Mouse (Mus musculus): Measurements from ENCODE around the gene Pus3. TPM values are rescaled to one million over a fixed set of nuclear protein-coding genes. Genes with fewer than 3 reads are reported as not detected.

Gene Pus3
- polyA plus RNA-seq, 1 experiment = 0.04 TPM

DNA sequence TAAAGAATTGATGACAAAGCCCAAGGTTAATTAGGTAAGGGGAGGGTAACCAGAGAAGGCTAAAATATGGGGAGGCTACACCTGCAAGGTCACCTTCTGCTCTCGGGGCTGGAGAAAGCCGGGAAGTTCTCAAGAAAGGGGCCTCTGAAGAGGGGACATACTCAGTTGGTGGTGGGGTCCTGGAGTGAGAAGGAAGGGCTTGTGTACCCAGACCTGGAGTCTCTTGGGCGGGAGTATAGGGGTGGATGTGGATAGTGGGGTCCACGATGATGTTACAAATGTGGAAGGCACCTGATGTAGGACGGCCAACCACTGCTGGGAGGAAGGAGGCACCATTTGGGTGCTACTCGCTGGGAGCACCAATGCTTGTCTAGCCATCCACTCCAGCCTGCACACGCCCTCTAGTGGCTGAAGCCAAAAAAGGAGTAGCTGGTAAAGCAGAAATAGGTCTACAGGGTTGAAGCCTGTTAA lies 34.4 kb upstream of the Pus3 start:
- H3K9me3 ChIP-seq (ENCODE audit: control insufficient read depth, low read length) = no peaks in the 10 kb centered on the region
- no peak for TF ChIP-seq GATA1 (IDR thresholded peaks at IDR 0.05; ENCODE audit: low read length)
- TF ChIP-seq TAL1 (IDR thresholded peaks at IDR 0.05; ENCODE audit: low read length) = no peak
- no peaks in the 10 kb centered on the region for H3K4me1 ChIP-seq (ENCODE audit: control insufficient read depth)
- no peaks in the 10 kb centered on the region for H3K36me3 ChIP-seq (ENCODE audit: control insufficient read depth)
- H3K4me3 ChIP-seq (replicated peaks) = no peak overlapping the region
- no peaks in the 10 kb centered on the region for H3K27me3 ChIP-seq (ENCODE audit: control insufficient read depth)

GRCm38 (mm10) chr9:35529141-35529540 lies 29.3 kb upstream of the Pus3 start:
- no peaks in the 10 kb centered on the region for H3K27me3 ChIP-seq (ENCODE audit: control insufficient read depth)
- no peak for TF ChIP-seq GATA1 (IDR thresholded peaks at IDR 0.05; ENCODE audit: low read length)
- no peak for TF ChIP-seq TAL1 (IDR thresholded peaks at IDR 0.05; ENCODE audit: low read length)
- H3K4me1 ChIP-seq (ENCODE audit: control insufficient read depth) = no peaks in the 10 kb centered on the region
- H3K9me3 ChIP-seq (ENCODE audit: control insufficient read depth, low read length) = no peaks in the 10 kb centered on the region
- no peak overlapping the region for H3K4me3 ChIP-seq (replicated peaks)
- H3K36me3 ChIP-seq (ENCODE audit: control insufficient read depth) = no peaks in the 10 kb centered on the region

DNA sequence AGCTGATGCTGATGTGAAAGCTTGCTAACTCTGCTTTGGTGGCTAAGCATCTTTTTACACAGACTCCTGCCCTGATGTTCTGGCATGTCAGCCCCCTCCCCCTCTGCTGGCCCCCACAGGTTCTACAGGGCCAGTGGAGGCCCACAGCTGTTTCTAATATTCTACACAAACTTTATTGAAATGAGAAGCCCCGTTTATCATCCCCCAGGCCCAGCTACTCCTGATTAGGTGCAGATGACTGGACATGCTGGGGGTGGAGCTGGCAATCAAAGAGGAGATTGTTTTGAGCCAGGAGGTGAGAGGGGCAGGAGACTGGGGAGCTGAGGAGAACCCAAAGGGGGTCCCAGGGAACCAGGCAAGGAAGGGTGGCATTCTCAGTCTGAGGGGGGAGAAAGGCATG lies 28.6 kb upstream of the Pus3 start:
- Histone ChIP-seq H3K36me3 (ENCODE audit: control insufficient read depth) (no peaks in the 10 kb centered on the region), H3K4me1 (ENCODE audit: control insufficient read depth) (no peaks in the 10 kb centered on the region), H3K9me3 (ENCODE audit: control insufficient read depth, low read length) (no peaks in the 10 kb centered on the region), H3K27me3 (ENCODE audit: control insufficient read depth) (no peaks in the 10 kb centered on the region), H3K4me3 (replicated peaks) (no peak overlapping the region)
- no peak for TF ChIP-seq GATA1 (IDR thresholded peaks at IDR 0.05; ENCODE audit: low read length)

DNA sequence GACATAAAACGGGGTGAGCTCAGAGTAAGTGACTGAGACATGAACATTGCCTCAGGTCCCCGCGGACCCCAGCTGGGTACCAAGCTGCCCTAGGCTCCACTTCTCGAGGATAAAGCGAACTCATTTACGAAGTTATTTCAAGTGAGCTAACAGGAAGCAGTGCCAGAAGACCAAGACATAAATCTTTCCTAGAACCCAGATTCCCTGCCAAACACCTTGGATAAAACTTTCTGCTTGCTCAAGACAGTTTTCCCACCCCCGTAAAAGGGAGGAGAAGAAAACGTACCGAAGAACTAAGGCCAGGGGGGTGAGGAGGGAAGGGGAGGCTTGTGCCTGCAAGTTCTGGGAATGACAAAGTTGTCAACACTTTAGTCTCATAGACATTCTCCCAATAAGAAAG lies 25.1 kb upstream of the Pus3 start:
- Histone ChIP-seq H3K9me3 (ENCODE audit: control insufficient read depth, low read length) (no peaks in the 10 kb centered on the region), H3K4me1 (ENCODE audit: control insufficient read depth) (peaks cover 5% of the 10 kb centered on the region), H3K27me3 (ENCODE audit: control insufficient read depth) (no peaks in the 10 kb centered on the region), H3K36me3 (ENCODE audit: control insufficient read depth) (no peaks in the 10 kb centered on the region), H3K4me3 (replicated peaks) (no peak overlapping the region)
- TF ChIP-seq TAL1 (IDR thresholded peaks at IDR 0.05; ENCODE audit: low read length) (no peak), GATA1 (IDR thresholded peaks at IDR 0.05; ENCODE audit: low read length) (no peak)

GRCm38 (mm10) chr9:35535110-35535509 lies 23.3 kb upstream of the Pus3 start:
- no peaks in the 10 kb centered on the region for H3K27me3 ChIP-seq (ENCODE audit: control insufficient read depth)
- H3K4me3 ChIP-seq (replicated peaks) = no peak overlapping the region
- peaks cover 5% of the 10 kb centered on the region for H3K4me1 ChIP-seq (ENCODE audit: control insufficient read depth)
- TF ChIP-seq GATA1 (IDR thresholded peaks at IDR 0.05; ENCODE audit: low read length) = no peak
- no peak for TF ChIP-seq TAL1 (IDR thresholded peaks at IDR 0.05; ENCODE audit: low read length)
- H3K36me3 ChIP-seq (ENCODE audit: control insufficient read depth) = no peaks in the 10 kb centered on the region
- H3K9me3 ChIP-seq (ENCODE audit: control insufficient read depth, low read length) = no peaks in the 10 kb centered on the region

DNA sequence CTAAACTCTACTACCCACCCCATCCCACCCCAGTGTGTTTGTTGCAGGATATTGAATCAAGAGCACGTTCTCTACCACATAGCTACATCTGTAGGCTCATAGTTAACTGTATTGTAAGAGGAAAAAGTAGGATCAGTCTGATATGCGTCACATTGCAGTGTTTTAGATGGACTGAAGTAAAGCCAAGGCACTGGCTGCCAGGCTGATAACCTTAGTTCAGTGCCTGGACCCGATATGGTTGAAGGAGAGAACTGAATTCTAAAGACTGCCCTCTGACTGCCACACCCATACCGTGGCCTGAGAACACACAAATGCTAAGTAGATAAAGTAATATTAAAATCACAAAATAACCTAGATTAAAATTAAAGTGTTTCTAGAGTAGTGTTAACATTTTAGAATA lies 22.5 kb upstream of the Pus3 start:
- H3K9me3 ChIP-seq (ENCODE audit: control insufficient read depth, low read length) = no peaks in the 10 kb centered on the region
- TF ChIP-seq GATA1 (IDR thresholded peaks at IDR 0.05; ENCODE audit: low read length) (no peak), TAL1 (IDR thresholded peaks at IDR 0.05; ENCODE audit: low read length) (no peak)

DNA sequence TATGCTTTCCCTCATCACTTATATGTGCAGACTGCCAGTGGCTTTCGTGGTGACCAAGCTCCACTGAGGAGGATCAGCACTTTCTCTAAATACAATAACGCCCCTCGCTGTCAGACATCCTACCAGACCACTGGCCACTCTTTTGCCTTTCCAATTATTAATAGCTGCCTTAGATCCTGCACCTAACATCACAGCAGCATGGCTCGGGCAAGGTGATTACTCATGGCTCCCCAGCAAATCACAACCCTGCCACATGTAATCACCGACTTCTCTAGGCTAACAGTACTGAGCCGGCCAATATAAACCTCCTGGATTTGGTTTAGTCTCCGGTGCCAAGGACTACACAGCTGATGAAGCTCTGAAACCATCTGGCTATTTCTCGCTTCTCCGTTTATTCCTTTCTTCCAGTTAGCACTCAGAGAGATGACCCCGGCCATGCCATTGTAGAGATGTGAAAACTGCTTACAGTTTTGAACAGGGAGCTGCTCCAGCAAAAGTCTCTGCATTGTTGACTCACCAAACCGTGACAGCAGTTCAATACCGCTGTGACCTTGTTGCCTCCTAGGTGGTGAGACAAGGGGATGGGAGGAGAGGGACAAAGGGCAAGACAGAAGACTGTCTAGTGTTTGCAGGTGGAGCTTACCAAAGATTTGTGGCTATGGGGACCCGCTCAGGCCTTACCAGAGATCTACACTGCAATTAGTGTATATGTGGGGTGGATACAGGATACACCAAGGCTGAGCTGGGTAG lies 19.2 kb upstream of the Pus3 start:
- TF ChIP-seq TAL1 (IDR thresholded peaks at IDR 0.05; ENCODE audit: low read length) (no peak), GATA1 (IDR thresholded peaks at IDR 0.05; ENCODE audit: low read length) (no peak)
- no peak overlapping the region for H3K4me3 ChIP-seq (replicated peaks)
- H3K27me3 ChIP-seq (ENCODE audit: control insufficient read depth) = no peaks in the 10 kb centered on the region
- no peaks in the 10 kb centered on the region for H3K36me3 ChIP-seq (ENCODE audit: control insufficient read depth)
- H3K9me3 ChIP-seq (ENCODE audit: control insufficient read depth, low read length) = no peaks in the 10 kb centered on the region
- H3K4me1 ChIP-seq (ENCODE audit: control insufficient read depth) = peaks cover 5% of the 10 kb centered on the region

More for the DNA sequence above, 22.5 kb upstream of the Pus3 start:
- Histone ChIP-seq H3K4me1 (ENCODE audit: control insufficient read depth) (peaks cover 5% of the 10 kb centered on the region), H3K4me3 (replicated peaks) (no peak overlapping the region), H3K27me3 (ENCODE audit: control insufficient read depth) (no peaks in the 10 kb centered on the region), H3K36me3 (ENCODE audit: control insufficient read depth) (no peaks in the 10 kb centered on the region)

GRCm38 (mm10) chr9:35541024-35541423 lies 17.4 kb upstream of the Pus3 start:
- H3K4me3 ChIP-seq (replicated peaks) = no peak overlapping the region
- no peaks in the 10 kb centered on the region for H3K9me3 ChIP-seq (ENCODE audit: control insufficient read depth, low read length)
- TF ChIP-seq GATA1 (IDR thresholded peaks at IDR 0.05; ENCODE audit: low read length) (no peak), TAL1 (IDR thresholded peaks at IDR 0.05; ENCODE audit: low read length) (no peak)
- no peaks in the 10 kb centered on the region for H3K27me3 ChIP-seq (ENCODE audit: control insufficient read depth)
- H3K36me3 ChIP-seq (ENCODE audit: control insufficient read depth) = no peaks in the 10 kb centered on the region
- H3K4me1 ChIP-seq (ENCODE audit: control insufficient read depth) = no peaks in the 10 kb centered on the region

GRCm38 (mm10) chr9:35541488-35541887 lies 16.9 kb upstream of the Pus3 start:
- Histone ChIP-seq H3K9me3 (ENCODE audit: control insufficient read depth, low read length) (no peaks in the 10 kb centered on the region), H3K27me3 (ENCODE audit: control insufficient read depth) (no peaks in the 10 kb centered on the region), H3K36me3 (ENCODE audit: control insufficient read depth) (no peaks in the 10 kb centered on the region), H3K4me3 (replicated peaks) (no peak overlapping the region), H3K4me1 (ENCODE audit: control insufficient read depth) (no peaks in the 10 kb centered on the region)
- TF ChIP-seq TAL1 (IDR thresholded peaks at IDR 0.05; ENCODE audit: low read length) = no peak
- no peak for TF ChIP-seq GATA1 (IDR thresholded peaks at IDR 0.05; ENCODE audit: low read length)

- Histone ChIP-seq H3K36me3 (ENCODE audit: control insufficient read depth) (no peaks in the 10 kb centered on the region), H3K4me1 (ENCODE audit: control insufficient read depth) (no peaks in the 10 kb centered on the region), H3K27me3 (ENCODE audit: control insufficient read depth) (no peaks in the 10 kb centered on the region), H3K4me3 (replicated peaks) (no peak overlapping the region), H3K9me3 (ENCODE audit: control insufficient read depth, low read length) (no peaks in the 10 kb centered on the region)
- no peak for TF ChIP-seq TAL1 (IDR thresholded peaks at IDR 0.05; ENCODE audit: low read length)
- TF ChIP-seq GATA1 (IDR thresholded peaks at IDR 0.05; ENCODE audit: low read length) = no peak
Measured at GRCm38 (mm10) chr9:35541941-35542340, 16.5 kb upstream of the Pus3 start.

All from erythroblast, embryonic 14.5 days (primary cell).